Comparison of ENCODE assay signal across 9 mouse cellular contexts in genomic region chr8:124052110-124052509, GRCm38 (mm10). TPM values are rescaled to one million over a fixed set of nuclear protein-coding genes. Genes with fewer than 3 reads are reported as not detected.
DNase-seq lines count a peak whose midpoint lies in the region; ATAC-seq lines count a peak whose summit lies in the region.
"Had no signal": no experiment of that assay in that cellular context is flagged by ENCODE, and none has a peak within 500 bp of the region (broad histone marks: within the 10 kb centered on the region; RNA-seq: fewer than 3 reads in every experiment).

No protein-coding gene starts in this region.

- WGBS in neural tube, embryonic 15.5 days, result 19% methylated on average over 3 of the region's 3 CpGs
- WGBS in intestine, embryonic 14.5 days, result 19% methylated on average over 3 of the region's 3 CpGs

- no peaks in the 10 kb centered on the region for H3K27me3 ChIP-seq in neural tube, embryonic 15.5 days (replicated peaks)
- H3K27me3 ChIP-seq in intestine, embryonic 14.5 days (replicated peaks; ENCODE audit: control insufficient read depth, insufficient read depth, low read length), result no peaks in the 10 kb centered on the region
- H3K27me3 ChIP-seq: stomach, embryonic 15.5 days had no signal

- no peak overlapping the region for H3K9ac ChIP-seq in neural tube, embryonic 15.5 days (replicated peaks)
- H3K9ac ChIP-seq in intestine, embryonic 14.5 days (ENCODE audit: low read length), result no peak overlapping the region
- H3K9ac ChIP-seq: stomach, embryonic 15.5 days had no signal

- peaks cover 19% of the 10 kb centered on the region for H3K36me3 ChIP-seq in neural tube, embryonic 15.5 days
- H3K36me3 ChIP-seq in intestine, embryonic 14.5 days (ENCODE audit: control insufficient read depth, insufficient read depth, low read length), result peaks cover 20% of the 10 kb centered on the region
- H3K36me3 ChIP-seq: stomach, embryonic 15.5 days had no signal

- H3K4me2 ChIP-seq in neural tube, embryonic 15.5 days, result no peak overlapping the region
- H3K4me2 ChIP-seq in intestine, embryonic 14.5 days (ENCODE audit: low read length), result no peak overlapping the region
- H3K4me2 ChIP-seq: stomach, embryonic 15.5 days had no signal

- intact Hi-C loops in left cerebral cortex, postnatal 14 days (cut with DNase I), result loop anchor here (1.0 to 5.0 kb wide), 2 partner anchors 180 to 297 kb away; partner anchors contain the start of gene Galnt2

- no peak overlapping the region for H3K4me3 ChIP-seq in neural tube, embryonic 15.5 days (replicated peaks)
- H3K4me3 ChIP-seq in intestine, embryonic 14.5 days (ENCODE audit: low read depth, low read length), result no peak overlapping the region
- H3K4me3 ChIP-seq: stomach, embryonic 15.5 days had no signal

- H3K4me1 ChIP-seq in neural tube, embryonic 15.5 days, result no peaks in the 10 kb centered on the region
- H3K4me1 ChIP-seq in intestine, embryonic 14.5 days (replicated peaks; ENCODE audit: control insufficient read depth, insufficient read depth, low read length), result no peaks in the 10 kb centered on the region
- H3K4me1 ChIP-seq: stomach, embryonic 15.5 days had no signal

- H3K9me3 ChIP-seq in neural tube, embryonic 15.5 days (replicated peaks), result no peaks in the 10 kb centered on the region
- no peaks in the 10 kb centered on the region for H3K9me3 ChIP-seq in intestine, embryonic 14.5 days (ENCODE audit: control insufficient read depth, low read length)
- H3K9me3 ChIP-seq: stomach, embryonic 15.5 days had no signal

- no peak overlapping the region for H3K27ac ChIP-seq in neural tube, embryonic 15.5 days (replicated peaks)
- H3K27ac ChIP-seq in intestine, embryonic 14.5 days (ENCODE audit: low read depth), result no peak overlapping the region
- H3K27ac ChIP-seq: stomach, embryonic 15.5 days had no signal

- peak; percentile 75 for DNase-seq in neural tube, embryonic 10.5 days (ENCODE audit: extremely low spot score, low spot score)
- peak; percentile 83 to 88 for DNase-seq in cerebellum, postnatal 25 days
- DNase-seq in gastrocnemius, postnatal 10 days, result peak; percentile 79
- DNase-seq in intestine, embryonic 14.5 days (ENCODE audit: low spot score), result peak; percentile 86
- peak; percentile 64 to 78 for DNase-seq in left cerebral cortex, postnatal 14 days (ENCODE audit: low spot score in 2 of 2)
- DNase-seq in mesoderm, embryonic 11.5 days (ENCODE audit: low read depth, low spot score), result peak; percentile 76
- DNase-seq in skeletal muscle tissue, adult 2 months (ENCODE audit: low read depth, low spot score), result peak; percentile 41

- ATAC-seq in neural tube, embryonic 15.5 days (ENCODE audit: low FRiP score), result no peak
- ATAC-seq in intestine, embryonic 14.5 days (replicated peaks; ENCODE audit: low FRiP score, low TSS enrichment, low read depth), result 0 out of 2 replicates have a peak, but pooled peaks have one; percentile 40

RNA-seq across cellular contexts. Expression of gene Urb2, which starts 30.8 kb away (rescaled TPM):
- 3.1 and 4.6 TPM in 2 replicates for polyA plus RNA-seq in neural tube, embryonic 15.5 days (2015; fragmentation: Nextera tagmentation; extraction: Ambion mirVana)
- 1 to 10 TPM; 7.4 to 8.4 TPM for total RNA-seq in gastrocnemius, postnatal 10 days (2021)
- polyA plus RNA-seq in intestine, embryonic 14.5 days (2014; fragmentation: Nextera tagmentation; extraction: Ambion mirVana), result 9.4 and 9.6 TPM in 2 replicates
- 10 to 100 TPM; 12.0 to 12.2 TPM for total RNA-seq in left cerebral cortex, postnatal 14 days (2021)

RNA-seq across cellular contexts. Expression of gene Taf5l, which starts 30.9 kb away (rescaled TPM):
- polyA plus RNA-seq in neural tube, embryonic 15.5 days (2015; fragmentation: Nextera tagmentation; extraction: Ambion mirVana), result 21.5 and 27.4 TPM in 2 replicates
- total RNA-seq in gastrocnemius, postnatal 10 days (2021), result 10 to 100 TPM; 15.5 to 15.6 TPM
- 52.7 and 53.6 TPM in 2 replicates for polyA plus RNA-seq in intestine, embryonic 14.5 days (2014; fragmentation: Nextera tagmentation; extraction: Ambion mirVana)
- 10 to 100 TPM; 21.2 to 23.5 TPM for total RNA-seq in left cerebral cortex, postnatal 14 days (2021)
